Mouse (Mus musculus) bone marrow macrophage, adult 2 months (primary cell): Measurements from ENCODE around the gene Ttn. TPM values are rescaled to one million over a fixed set of nuclear protein-coding genes. Genes with fewer than 3 reads are reported as not detected.

Experiments
- H3K27ac ChIP-seq: 2 replicates; pipeline ENCODE4 v1.5.1; 2012; ENCODE audit warnings: low read depth, low read length; ENCODE audit not compliant: insufficient read depth
- H3K4me1 ChIP-seq: 2 replicates; pipeline ENCODE4 v1.6.1; 2012; ENCODE audit warnings: low read length; ENCODE audit not compliant: control insufficient read depth, insufficient read depth
- H3K4me3 ChIP-seq: 2 replicates; pipeline ENCODE4 v1.5.1; 2012; ENCODE audit warnings: mild to moderate bottlenecking, low read length, moderate library complexity; ENCODE audit not compliant: insufficient read depth
- CTCF ChIP-seq: IDR thresholded peaks from 2 replicates; pipeline ENCODE4 v1.5.1; 2012; ENCODE audit warnings: low read depth, mild to moderate bottlenecking, low read length, moderate library complexity
- POLR2A ChIP-seq: IDR thresholded peaks from 2 replicates; pipeline ENCODE4 v1.6.1; 2012; ENCODE audit warnings: mild to moderate bottlenecking, low read depth, low read length, borderline replicate concordance
- polyA plus RNA-seq: library from polyadenylated mRNA; stranded (reverse); fragments of >200 nt; gene quantifications from 2 replicates; pipeline ENCODE4 v1.2.4, GENCODE M21; 2012; ENCODE audit not compliant: missing spikeins, insufficient read depth, insufficient read length

The Ttn gene
- polyA plus RNA-seq, 1 experiment = 0.39 TPM

DNA sequence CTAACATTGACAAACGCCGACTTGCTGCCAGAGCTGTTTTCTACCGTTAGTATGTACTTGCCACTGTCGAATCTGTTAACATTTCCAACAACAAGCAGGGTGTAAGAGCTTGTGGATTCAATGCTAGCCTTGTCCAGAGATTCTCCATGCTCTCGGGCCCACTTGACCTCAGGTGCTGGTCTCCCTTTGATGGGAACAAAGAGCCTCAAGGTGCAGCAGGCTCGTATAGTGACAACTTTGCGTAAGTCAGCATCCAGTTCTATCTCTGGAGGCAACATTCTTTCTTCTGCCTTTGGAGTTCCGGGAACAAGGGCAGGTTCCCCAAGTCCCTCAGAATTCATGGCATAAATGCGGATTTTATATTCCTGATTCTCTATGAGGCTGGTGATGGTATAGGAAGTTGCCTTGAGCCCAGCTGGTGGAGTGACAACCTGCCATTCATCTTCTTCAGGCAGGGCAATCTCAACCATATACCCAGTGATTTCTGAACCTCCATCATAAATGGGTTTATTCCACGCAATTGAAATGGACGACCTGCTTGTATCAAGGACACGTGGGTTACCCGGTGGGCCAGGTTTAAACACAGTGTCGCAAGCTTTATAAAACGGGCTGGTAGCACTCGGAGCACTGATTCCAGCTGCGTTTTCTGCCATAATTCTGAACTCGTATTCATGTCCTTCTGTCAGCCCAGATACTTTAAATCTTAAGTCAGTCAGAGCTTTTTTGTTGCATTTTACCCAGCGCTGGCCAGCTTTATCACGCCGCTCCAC, 232.8 kb downstream of the Ttn start:
- Histone ChIP-seq H3K4me1 (no peaks in the 10 kb centered on the region), H3K27ac (no peak overlapping the region), H3K4me3 (no peak overlapping the region)
- TF ChIP-seq CTCF = no peak
- no peak for TF ChIP-seq POLR2A

DNA sequence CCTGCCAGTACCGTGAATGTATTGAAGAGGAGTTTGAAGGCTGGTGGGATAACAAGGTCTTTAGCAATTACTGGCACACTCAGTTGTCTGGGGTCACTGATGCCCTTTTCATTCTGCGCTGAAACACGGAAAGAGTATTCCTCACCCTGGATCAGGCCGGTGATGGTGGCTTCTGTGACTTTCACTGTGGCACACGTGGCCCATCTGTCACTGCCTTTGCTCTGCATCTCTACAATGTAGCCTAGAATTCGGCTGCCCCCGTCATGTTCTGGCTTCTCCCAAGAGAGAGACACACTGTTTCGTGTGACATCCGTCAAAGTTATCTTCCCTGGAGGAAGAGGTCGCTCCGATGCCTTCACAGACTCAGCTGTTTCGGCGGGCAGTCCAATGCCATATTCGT, 233.7 kb downstream of the Ttn start:
- TF ChIP-seq CTCF (no peak), POLR2A (no peak)

GRCm38 (mm10) chr2:76719650-76720049, 262.7 kb downstream of the Ttn start:
- H3K27ac ChIP-seq = no peak overlapping the region
- no peaks in the 10 kb centered on the region for H3K4me1 ChIP-seq
- no peak for TF ChIP-seq CTCF
- no peak for TF ChIP-seq POLR2A
- H3K4me3 ChIP-seq = no peak overlapping the region

More for the DNA sequence above, 233.7 kb downstream of the Ttn start:
- no peak overlapping the region for H3K27ac ChIP-seq
- H3K4me1 ChIP-seq = no peaks in the 10 kb centered on the region
- H3K4me3 ChIP-seq = no peak overlapping the region

DNA sequence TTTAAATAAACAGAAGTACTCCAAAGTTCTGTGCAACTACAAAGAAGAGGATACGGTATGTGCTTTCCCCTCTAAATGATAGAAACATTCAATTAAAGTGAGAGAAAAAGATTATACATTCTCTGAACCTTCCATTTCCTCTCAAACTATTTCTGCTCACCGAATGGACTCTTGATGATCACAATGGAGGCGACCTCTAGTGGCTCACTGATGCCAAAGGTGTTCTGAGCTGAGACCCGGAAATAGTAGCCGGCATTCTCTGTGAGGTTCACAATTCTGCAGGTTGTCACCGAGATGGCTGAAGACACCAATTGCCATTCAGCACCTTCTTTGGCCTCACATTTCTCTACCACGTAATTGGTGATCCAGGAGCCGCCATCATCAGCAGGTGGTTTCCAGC, 267.4 kb downstream of the Ttn start:
- TF ChIP-seq POLR2A (no peak), CTCF (no peak)
- Histone ChIP-seq H3K4me3 (no peak overlapping the region), H3K27ac (no peak overlapping the region), H3K4me1 (no peaks in the 10 kb centered on the region)

DNA sequence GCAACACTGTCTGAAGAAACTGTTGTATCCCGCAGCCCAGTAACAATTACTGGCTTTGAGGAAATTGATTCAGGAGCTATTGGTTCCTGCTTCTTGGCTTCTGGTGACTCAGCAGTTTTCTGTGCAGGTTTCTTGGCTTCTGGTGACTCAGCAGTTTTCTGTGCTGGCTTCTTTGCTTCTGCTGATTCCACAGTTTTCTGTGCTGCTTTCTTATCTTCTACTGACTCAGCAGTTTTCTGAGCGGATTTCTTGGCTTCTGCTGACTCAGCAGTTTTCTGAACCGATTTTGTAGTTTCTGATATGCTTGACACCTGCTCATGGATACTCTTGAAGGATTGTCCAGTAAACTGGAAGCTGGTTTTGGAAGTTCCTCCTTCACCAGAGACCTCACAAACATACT, 273.8 kb downstream of the Ttn start:
- TF ChIP-seq POLR2A (no peak), CTCF (no peak)
- H3K4me3 ChIP-seq = no peak overlapping the region
- no peaks in the 10 kb centered on the region for H3K4me1 ChIP-seq
- no peak overlapping the region for H3K27ac ChIP-seq

GRCm38 (mm10) chr2:76705655-76706054, 276.7 kb downstream of the Ttn start:
- no peaks in the 10 kb centered on the region for H3K4me1 ChIP-seq
- H3K4me3 ChIP-seq = no peak overlapping the region
- TF ChIP-seq POLR2A (no peak), CTCF (no peak)
- no peak overlapping the region for H3K27ac ChIP-seq

DNA sequence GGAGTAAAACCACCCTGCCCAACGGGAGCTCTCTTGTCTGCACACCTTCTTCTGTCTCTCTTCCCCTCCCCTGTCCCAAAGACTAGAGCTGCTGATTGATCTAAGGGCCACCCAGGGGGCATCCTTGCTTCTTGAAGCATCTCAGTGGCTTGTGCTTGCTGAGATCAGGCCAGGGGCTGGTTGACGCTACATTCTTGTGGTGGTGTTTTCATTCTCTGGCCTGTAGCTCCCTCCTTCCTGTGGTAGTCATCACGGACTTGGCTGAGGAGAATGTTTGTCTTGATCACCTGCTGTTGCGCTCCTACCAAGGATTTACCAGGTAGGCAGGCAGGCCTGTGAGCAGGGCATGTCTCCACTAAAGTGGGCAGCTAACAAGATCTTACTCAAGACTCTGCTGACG, 279.6 kb downstream of the Ttn start:
- H3K4me1 ChIP-seq = peaks cover 6% of the 10 kb centered on the region
- H3K27ac ChIP-seq = no peak overlapping the region
- H3K4me3 ChIP-seq = no peak overlapping the region
- TF ChIP-seq CTCF (no peak), POLR2A (no peak)

GRCm38 (mm10) chr2:76702188-76702587, 280.2 kb downstream of the Ttn start:
- no peak overlapping the region for H3K27ac ChIP-seq
- peaks cover 6% of the 10 kb centered on the region for H3K4me1 ChIP-seq
- no peak for TF ChIP-seq CTCF
- no peak for TF ChIP-seq POLR2A
- H3K4me3 ChIP-seq = no peak overlapping the region

DNA sequence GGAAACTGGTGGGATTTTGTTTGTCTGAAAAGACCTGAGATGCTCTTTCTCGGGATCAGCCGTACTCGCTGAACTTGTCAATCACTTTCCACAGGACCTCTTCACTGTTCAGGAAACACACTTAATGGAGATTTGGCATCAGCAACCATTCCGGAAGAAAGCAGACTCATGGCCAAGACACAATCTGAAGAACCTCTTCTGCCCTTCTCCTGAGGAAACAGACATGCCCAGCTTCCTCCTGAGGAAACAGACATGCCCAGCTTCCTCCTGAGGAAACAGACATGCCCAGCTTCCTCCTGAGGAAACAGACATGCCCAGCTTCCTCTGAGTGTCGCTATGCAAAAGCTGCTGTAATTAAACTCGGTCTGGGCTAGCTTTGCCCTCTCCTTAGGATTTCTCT, 287.1 kb downstream of the Ttn start:
- TF ChIP-seq POLR2A (no peak), CTCF (no peak)
- peaks cover 18% of the 10 kb centered on the region for H3K4me1 ChIP-seq
- no peak overlapping the region for H3K4me3 ChIP-seq
- H3K27ac ChIP-seq = peak overlapping the region; percentile 47

GRCm38 (mm10) chr2:76693765-76694164, 288.6 kb downstream of the Ttn start:
- Histone ChIP-seq H3K4me1 (peaks cover 15% of the 10 kb centered on the region), H3K4me3 (no peak overlapping the region), H3K27ac (no peak overlapping the region)
- TF ChIP-seq POLR2A (no peak), CTCF (no peak)

GRCm38 (mm10) chr2:76690436-76691204, 291.7 kb downstream of the Ttn start:
- peak overlapping the region; percentile 47 for H3K27ac ChIP-seq
- H3K4me1 ChIP-seq = peaks cover 13% of the 10 kb centered on the region
- H3K4me3 ChIP-seq = no peak overlapping the region
- no peak for TF ChIP-seq CTCF
- no peak for TF ChIP-seq POLR2A
